23 mouse cellular contexts compared by ENCODE assay signal in genomic region chr4:140088711-140089440, GRCm38 (mm10).
DNase-seq lines count a peak whose midpoint lies in the region; ATAC-seq and TF ChIP-seq lines count a peak whose summit lies in the region.
"Had no signal": no experiment of that assay in that cellular context is flagged by ENCODE, and none has a peak within 500 bp of the region (broad histone marks: within the 10 kb centered on the region; RNA-seq: fewer than 3 reads in every experiment).

No protein-coding gene starts in this region.

- H3K4me2 ChIP-seq in lung, postnatal 0 days (replicated peaks; ENCODE audit: low read depth, low read length) = no peak overlapping the region
- no peak overlapping the region for H3K4me2 ChIP-seq in heart, embryonic 11.5 days
- H3K4me2 ChIP-seq: embryonic facial prominence, embryonic 12.5 days; heart, embryonic 12.5 days; hindbrain, embryonic 13.5 days; liver, embryonic 15.5 days; midbrain, embryonic 15.5 days had no signal

- H3K27me3 ChIP-seq in kidney, adult 2 months (replicated peaks; ENCODE audit: control insufficient read depth, insufficient read depth, low read length) = no peaks in the 10 kb centered on the region
- no peaks in the 10 kb centered on the region for H3K27me3 ChIP-seq in lung, postnatal 0 days (replicated peaks; ENCODE audit: insufficient read depth, low read length)
- H3K27me3 ChIP-seq in ES-Bruce4 (ENCODE audit: control insufficient read depth, insufficient read depth, low read length, poor library complexity, severe bottlenecking) = no peaks in the 10 kb centered on the region
- H3K27me3 ChIP-seq in heart, embryonic 11.5 days (ENCODE audit: control insufficient read depth, insufficient read depth, low read length) = no peaks in the 10 kb centered on the region
- H3K27me3 ChIP-seq: hindbrain, embryonic 13.5 days; liver, embryonic 15.5 days; midbrain, embryonic 15.5 days had no signal

- no peak overlapping the region for H3K9ac ChIP-seq in lung, postnatal 0 days (replicated peaks; ENCODE audit: low read depth)
- no peak overlapping the region for H3K9ac ChIP-seq in ES-Bruce4 (ENCODE audit: low read depth, poor library complexity, severe bottlenecking)
- no peak overlapping the region for H3K9ac ChIP-seq in heart, embryonic 11.5 days (ENCODE audit: low read depth, low read length)
- H3K9ac ChIP-seq: embryonic facial prominence, embryonic 12.5 days; heart, embryonic 12.5 days; hindbrain, embryonic 13.5 days; liver, embryonic 15.5 days; midbrain, embryonic 15.5 days had no signal

- no peak for TF ChIP-seq POLR2A in kidney, adult 2 months (IDR thresholded peaks at IDR 0.05; ENCODE audit: low read depth, low read length)
- TF ChIP-seq POLR2A in ES-Bruce4 (IDR thresholded peaks at IDR 0.05; ENCODE audit: insufficient read depth, low read length) = no peak

- H3K4me1 ChIP-seq in kidney, adult 2 months (ENCODE audit: control insufficient read depth, insufficient read depth, low read length) = no peaks in the 10 kb centered on the region
- no peaks in the 10 kb centered on the region for H3K4me1 ChIP-seq in lung, postnatal 0 days (ENCODE audit: insufficient read depth, low read depth, low read length)
- no peaks in the 10 kb centered on the region for H3K4me1 ChIP-seq in ES-Bruce4 (ENCODE audit: control insufficient read depth, insufficient read depth, low read length)
- H3K4me1 ChIP-seq in heart, embryonic 11.5 days (ENCODE audit: control insufficient read depth, insufficient read depth, low read length) = no peaks in the 10 kb centered on the region; the same call in 1 of the 2 replicates
- H3K4me1 ChIP-seq: embryonic facial prominence, embryonic 12.5 days; limb, embryonic 10.5 days; liver, embryonic 15.5 days had no signal

- no peaks in the 10 kb centered on the region for H3K9me3 ChIP-seq in lung, postnatal 0 days (ENCODE audit: low read length)
- no peaks in the 10 kb centered on the region for H3K9me3 ChIP-seq in ES-Bruce4 (replicated peaks; ENCODE audit: control insufficient read depth, insufficient read depth, low read length, poor library complexity, severe bottlenecking)
- no peaks in the 10 kb centered on the region for H3K9me3 ChIP-seq in heart, embryonic 11.5 days (replicated peaks; ENCODE audit: control insufficient read depth, low read length)
- H3K9me3 ChIP-seq: embryonic facial prominence, embryonic 12.5 days; heart, embryonic 12.5 days; hindbrain, embryonic 13.5 days; limb, embryonic 10.5 days; liver, embryonic 15.5 days; midbrain, embryonic 15.5 days had no signal

- WGBS in kidney, adult 2 months = 77% methylated on average over 12 of the region's 12 CpGs
- 79% methylated on average over 12 of the region's 12 CpGs for WGBS in lung, postnatal 0 days
- 74% methylated on average over 12 of the region's 12 CpGs for WGBS in heart, embryonic 11.5 days (ENCODE audit: insufficient replicate concordance)

- no peaks in the 10 kb centered on the region for H3K36me3 ChIP-seq in kidney, adult 2 months (ENCODE audit: control insufficient read depth, insufficient read depth, low read length)
- H3K36me3 ChIP-seq in lung, postnatal 0 days (ENCODE audit: insufficient read depth, low read length) = no peaks in the 10 kb centered on the region
- no peaks in the 10 kb centered on the region for H3K36me3 ChIP-seq in ES-Bruce4 (ENCODE audit: control insufficient read depth, insufficient read depth, low read length, poor library complexity, severe bottlenecking)
- no peaks in the 10 kb centered on the region for H3K36me3 ChIP-seq in heart, embryonic 11.5 days (ENCODE audit: control insufficient read depth, insufficient read depth, low read length)
- H3K36me3 ChIP-seq: embryonic facial prominence, embryonic 12.5 days; heart, embryonic 12.5 days; hindbrain, embryonic 13.5 days; limb, embryonic 10.5 days; liver, embryonic 15.5 days; midbrain, embryonic 15.5 days had no signal

- no peak overlapping the region for H3K4me3 ChIP-seq in kidney, adult 2 months (ENCODE audit: insufficient read depth, low read depth, low read length)
- H3K4me3 ChIP-seq in lung, postnatal 0 days (ENCODE audit: low read depth, low read length) = no peak overlapping the region
- no peak overlapping the region for H3K4me3 ChIP-seq in ES-Bruce4 (ENCODE audit: low read depth, low read length)
- H3K4me3 ChIP-seq in heart, embryonic 11.5 days (ENCODE audit: low read depth, low read length) = no peak overlapping the region
- H3K4me3 ChIP-seq: embryonic facial prominence, embryonic 12.5 days; erythroblast, embryonic 14.5 days; heart, embryonic 12.5 days; hindbrain, embryonic 13.5 days; limb, embryonic 10.5 days; liver, embryonic 15.5 days; midbrain, embryonic 15.5 days had no signal

- TF ChIP-seq CTCF in kidney, adult 2 months (conservative IDR thresholded peaks at IDR 0.05; ENCODE audit: insufficient read depth, insufficient read length, low read depth, low read length) = peak; percentile 38
- 0 out of 2 replicates have a peak, but pooled peaks have one; percentile 22 for TF ChIP-seq CTCF in lung, postnatal 0 days (IDR thresholded peaks at IDR 0.05)
- TF ChIP-seq CTCF in ES-Bruce4 (IDR thresholded peaks at IDR 0.05; ENCODE audit: low read depth, low read length) = peak; percentile 44

- DNase-seq in kidney, adult 2 months = no peak
- no peak for DNase-seq in kidney, postnatal 10 days
- no peak for DNase-seq in lung, postnatal 0 days (ENCODE audit: low spot score)
- DNase-seq in lung, postnatal 10 days = no peak
- peak; percentile 60 for DNase-seq in ZHBTc4 (ENCODE audit: low read depth, low spot score)
- no peak for DNase-seq in adrenal gland, adult 18-20 months (ENCODE audit: low spot score in 2 of 2)
- DNase-seq: cerebellum, adult 9-10 months; gastrocnemius, postnatal 36 days; heart, postnatal 14 days; kidney, postnatal 14 days; lung, postnatal 14 days; right cerebral cortex, adult 18-20 months had no signal

- ATAC-seq in lung, postnatal 0 days = no peak
- ATAC-seq in heart, embryonic 11.5 days (replicated peaks; ENCODE audit: insufficient number of reproducible peaks, low FRiP score, low TSS enrichment) = no peak
- ATAC-seq: forebrain, embryonic 14.5 days; intestine, embryonic 16.5 days; midbrain, embryonic 15.5 days had no signal

- no peak overlapping the region for H3K27ac ChIP-seq in kidney, adult 2 months (ENCODE audit: insufficient read depth, low read depth, low read length)
- no peak overlapping the region for H3K27ac ChIP-seq in lung, postnatal 0 days (ENCODE audit: low read length)
- H3K27ac ChIP-seq in ES-Bruce4 (ENCODE audit: insufficient read depth, low read length) = no peak overlapping the region
- no peak overlapping the region for H3K27ac ChIP-seq in heart, embryonic 11.5 days (ENCODE audit: low read depth, low read length)
- H3K27ac ChIP-seq: embryonic facial prominence, embryonic 12.5 days; hindbrain, embryonic 13.5 days; limb, embryonic 10.5 days; liver, embryonic 15.5 days; midbrain, embryonic 15.5 days had no signal

- no peak for TF ChIP-seq EP300 in lung, postnatal 0 days (IDR thresholded peaks at IDR 0.05)
- TF ChIP-seq EP300 in ES-Bruce4 (IDR thresholded peaks at IDR 0.05; ENCODE audit: insufficient read depth, low read depth, low read length) = no peak
